Mouse (Mus musculus) left cerebral cortex, adult 8-10 months (tissue): Measurements from ENCODE around the gene Gm21518. TPM values are rescaled to one million over a fixed set of nuclear protein-coding genes. Genes with fewer than 3 reads are reported as not detected.
"Not testable (repeated sequence)": the region's sequence is repeated elsewhere in the genome, so short reads cannot be mapped to it uniquely, and the experiment has no call there.

Source experiments
- DNase-seq, 2 experiments: peaks; one replicate each; pipeline ENCODE4 v3.0.0; 2022; ENCODE audit warnings: low spot score in 2 of 2
- total RNA-seq, 4 experiments: library from RNA; stranded (reverse); gene quantifications; 2 replicates each; pipeline ENCODE4 v1.2.4; 2022

Gene Gm21518
- total RNA-seq, result not detected

DNA sequence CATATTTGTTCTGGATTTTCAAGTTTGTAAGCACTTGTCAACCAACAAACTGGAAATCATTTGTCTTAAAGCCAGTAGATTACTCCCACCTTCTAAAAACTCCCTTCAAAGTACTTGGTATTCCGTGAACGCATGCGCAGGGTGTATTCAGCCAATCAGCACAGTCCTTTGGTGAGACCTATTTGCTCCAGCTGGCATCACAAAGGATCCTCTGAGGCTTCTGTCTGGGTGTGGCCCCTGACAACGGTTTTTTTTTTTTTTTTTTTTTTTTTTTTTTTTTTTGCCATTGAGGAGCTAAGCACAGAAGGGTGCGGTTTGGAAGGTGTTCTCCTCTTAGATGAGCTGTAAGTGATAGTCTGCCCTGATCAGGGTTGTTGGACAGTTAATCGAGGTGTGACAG lies at the start of gene Gm21518:
Gene Gm21518, plus strand, starts transcription at position 301 of the 400 bp plus-strand sequence.
- DNase-seq, result not testable (repeated sequence)
